Mouse (Mus musculus) lung, postnatal 10 days (tissue): ENCODE data around the gene Kdm5b.

ENCODE experiments used
- DNase-seq: peaks from one replicate; pipeline ENCODE4 v3.0.0; 2021

Gene Kdm5b

GRCm38 (mm10) chr1:134651268-134651850, 91.4 kb downstream of the Kdm5b start:
- no peak for DNase-seq

- peak; percentile 82 for DNase-seq
Observed at GRCm38 (mm10) chr1:134651851-134652398, 92.0 kb downstream of the Kdm5b start.

- no peak for DNase-seq
Observed at GRCm38 (mm10) chr1:134653603-134654257, 93.8 kb downstream of the Kdm5b start.

DNA sequence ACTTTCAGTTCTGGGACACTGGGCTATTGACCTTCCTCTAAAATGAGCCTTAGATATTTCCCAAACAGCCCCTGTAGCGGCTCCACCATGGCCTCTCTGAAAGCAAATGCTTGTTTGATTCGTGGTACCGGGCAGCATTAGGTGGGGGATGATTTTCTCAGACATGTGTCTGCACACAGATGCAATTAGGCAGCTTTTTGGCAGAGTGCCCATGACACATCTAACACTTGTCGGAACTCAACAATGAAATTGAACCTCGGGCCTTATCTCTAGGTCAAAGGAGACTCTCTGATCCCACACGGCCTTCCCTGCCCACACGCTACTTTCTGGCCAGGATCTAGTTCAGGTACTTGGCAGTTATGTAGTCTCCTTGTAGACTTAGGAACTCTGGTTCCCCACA, 98.9 kb downstream of the Kdm5b start:
- no peak for DNase-seq

GRCm38 (mm10) chr1:134660163-134660562, 100.2 kb downstream of the Kdm5b start:
- no peak for DNase-seq

DNA sequence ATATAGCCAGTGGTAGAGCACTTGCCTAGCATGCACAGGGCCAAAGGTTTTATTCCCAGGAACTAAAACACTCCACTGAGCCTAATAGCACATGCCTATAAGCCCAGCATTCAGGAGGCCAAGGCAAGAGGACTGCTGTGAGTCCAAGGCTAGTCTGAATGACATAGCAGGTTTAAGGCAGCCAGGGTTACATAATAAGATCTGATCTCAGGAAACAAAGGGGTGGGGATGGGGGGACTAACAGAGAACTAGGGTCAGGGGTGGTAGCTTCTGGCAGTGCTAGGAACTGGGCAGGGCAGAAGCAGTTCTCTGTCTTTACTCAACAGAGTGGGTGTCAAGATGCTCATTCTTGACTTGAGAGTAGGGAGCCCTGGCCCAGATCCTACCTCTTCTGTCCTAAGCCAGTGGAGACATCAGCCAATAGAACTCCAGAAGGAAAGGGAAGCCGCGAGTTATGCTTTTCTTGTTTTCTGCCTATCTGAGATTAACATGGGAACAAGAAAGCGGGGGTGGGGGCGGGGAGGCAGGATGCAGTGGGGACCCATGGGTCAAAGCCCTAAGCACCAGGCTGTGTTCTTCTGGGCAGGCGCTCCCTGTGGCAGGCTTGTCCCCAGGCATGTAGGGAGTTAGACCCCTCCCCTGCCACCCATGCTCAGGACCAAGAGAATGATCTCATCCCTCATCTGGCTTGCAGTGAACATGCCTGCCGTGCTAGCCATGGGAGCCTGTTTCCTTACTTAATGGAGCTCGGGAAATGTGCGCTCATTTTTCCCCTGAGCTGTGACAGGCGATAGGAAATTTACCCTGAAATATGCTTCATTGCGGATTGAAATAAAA, 111.5 kb downstream of the Kdm5b start:
- DNase-seq, result no peak

GRCm38 (mm10) chr1:134674312-134674711, 114.3 kb downstream of the Kdm5b start:
- DNase-seq, result no peak

GRCm38 (mm10) chr1:134679445-134679844, 119.5 kb downstream of the Kdm5b start:
- no peak for DNase-seq

- no peak for DNase-seq
Observed at GRCm38 (mm10) chr1:134680617-134681016, 120.6 kb downstream of the Kdm5b start.

DNA sequence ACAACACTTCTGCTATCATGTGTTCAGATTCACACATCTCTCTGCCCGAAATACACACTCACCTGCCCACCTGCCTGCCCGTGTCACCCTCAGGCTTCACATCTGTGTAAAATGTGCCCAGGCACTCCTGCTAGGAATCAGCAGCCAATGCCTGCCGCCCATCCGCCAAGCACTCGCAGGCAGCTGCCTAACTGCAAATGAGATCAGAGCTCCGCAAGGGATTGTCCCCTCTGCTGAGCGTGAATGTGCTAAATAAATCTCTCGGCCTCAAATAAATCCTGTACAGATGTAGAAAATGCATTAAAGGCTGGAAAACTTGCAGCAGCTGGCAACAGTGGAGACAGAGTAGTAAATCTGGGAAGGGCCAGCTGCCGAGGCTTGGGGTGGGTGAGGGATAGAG, 122.5 kb downstream of the Kdm5b start:
- no peak for DNase-seq
